Mouse (Mus musculus) midbrain, postnatal 0 days (tissue): Measurements from ENCODE around the gene Kcnj15. TPM values are rescaled to one million over a fixed set of nuclear protein-coding genes. Genes with fewer than 3 reads are reported as not detected.

ENCODE experiments used
- ATAC-seq: fragments of 200-750 bp; cut with Nextera tagmentation; 2 replicates; pipeline ENCODE4 v1.8.0; 2017; ENCODE audit warnings: moderate number of reproducible peaks, mild to moderate bottlenecking, moderate TSS enrichment, moderate library complexity; ENCODE audit not compliant: low FRiP score
- DNase-seq: peaks from one replicate; pipeline ENCODE4 v3.0.0-alpha.2; 2015; ENCODE audit warnings: low spot score
- H3K27ac ChIP-seq: fragments of 300-500 bp; sonication (generic); 2 replicates; pipeline ENCODE4 v1.5.1; 2014; ENCODE audit warnings: low read depth, mild to moderate bottlenecking, low read length, mixed read lengths
- H3K27me3 ChIP-seq: fragments of 300-500 bp; sonication (generic); 2 replicates; pipeline ENCODE4 v1.6.1; 2014; ENCODE audit warnings: low read length, control low read depth, mixed read lengths; ENCODE audit not compliant: insufficient read depth
- H3K36me3 ChIP-seq: fragments of 300-500 bp; sonication (generic); 2 replicates; pipeline ENCODE4 v1.6.1; 2014; ENCODE audit warnings: low read length, control low read depth, mixed read lengths; ENCODE audit not compliant: insufficient read depth
- H3K4me1 ChIP-seq: fragments of 300-500 bp; sonication (generic); 2 replicates; pipeline ENCODE4 v1.6.1; 2014; ENCODE audit warnings: mild to moderate bottlenecking, control low read depth, antibody characterized with exemption, low read length, mixed read lengths; ENCODE audit not compliant: insufficient read depth
- H3K4me2 ChIP-seq: fragments of 300-500 bp; sonication (generic); 2 replicates; pipeline ENCODE4 v1.6.1; 2014; ENCODE audit warnings: low read depth, mild to moderate bottlenecking, low read length, mixed read lengths; ENCODE audit not compliant: poor library complexity, severe bottlenecking
- H3K4me3 ChIP-seq: fragments of 300-500 bp; sonication (generic); 2 replicates; pipeline ENCODE4 v1.5.1; 2014; ENCODE audit warnings: low read depth, mild to moderate bottlenecking, low read length, moderate library complexity
- H3K9ac ChIP-seq: fragments of 300-500 bp; sonication (generic); replicated peaks from 2 replicates; pipeline ENCODE4 v1.6.1; 2014; ENCODE audit warnings: mild to moderate bottlenecking, low read length, moderate library complexity, mixed read lengths; ENCODE audit not compliant: poor library complexity, severe bottlenecking
- H3K9me3 ChIP-seq: fragments of 300-500 bp; sonication (generic); 2 replicates; pipeline ENCODE4 v1.6.1; 2016; ENCODE audit warnings: low read length, control low read depth
- CTCF ChIP-seq: IDR thresholded peaks from 2 replicates; pipeline ENCODE4 v1.5.1; 2016; ENCODE audit warnings: antibody characterized with exemption, mild to moderate bottlenecking
- WGBS: fragments of 180-500 bp; shearing (Covaris S2); extraction: QIAGEN DNeasy Blood & Tissue Kit; methylation state at CpG from one replicate; pipeline ENCODE4 v1.1.7; 2014; 5-methylcytosine and 5-hydroxymethylcytosine counted together
- polyA plus RNA-seq: library from polyadenylated mRNA; unstranded; fragments of >200 nt; fragmentation: Nextera tagmentation; extraction: Ambion mirVana; gene quantifications from 2 replicates; pipeline ENCODE4 v1.2.1, GENCODE M21; 2015
- total RNA-seq: library from RNA; depleted of rRNA; stranded (reverse); fragments of >200 nt; gene quantifications from 2 replicates; pipeline ENCODE4 v1.2.3, GENCODE M21; 2014

The Kcnj15 gene
- total and polyA plus RNA-seq, 2 experiments from 2014 or later: 0.06 TPM; not detected in 1

- no peaks in the 10 kb centered on the region for H3K36me3 ChIP-seq
- H3K4me3 ChIP-seq: no peak overlapping the region
- no peak for TF ChIP-seq CTCF
- WGBS: 17% methylated on average over 3 of the region's 3 CpGs
- H3K27me3 ChIP-seq: no peaks in the 10 kb centered on the region; the same call in 1 of the 2 replicates
- H3K9me3 ChIP-seq: no peaks in the 10 kb centered on the region
- no peak for ATAC-seq
- no peak overlapping the region for H3K4me2 ChIP-seq
- H3K4me1 ChIP-seq: no peaks in the 10 kb centered on the region
- no peak overlapping the region for H3K9ac ChIP-seq
- no peak for DNase-seq
- no peak overlapping the region for H3K27ac ChIP-seq
Measured at GRCm38 (mm10) chr16:95347202-95347601, 89.8 kb downstream of the Kcnj15 start.

GRCm38 (mm10) chr16:95348555-95348954, 91.2 kb downstream of the Kcnj15 start:
- no peak for TF ChIP-seq CTCF
- ATAC-seq (no peak), DNase-seq (no peak)
- Histone ChIP-seq H3K4me1 (no peaks in the 10 kb centered on the region), H3K9me3 (no peaks in the 10 kb centered on the region), H3K4me3 (no peak overlapping the region), H3K9ac (no peak overlapping the region), H3K27me3 (no peaks in the 10 kb centered on the region; the same call in 1 of the 2 replicates), H3K4me2 (no peak overlapping the region), H3K27ac (no peak overlapping the region), H3K36me3 (no peaks in the 10 kb centered on the region)
- 88% methylated on average over 9 of the region's 9 CpGs for WGBS

GRCm38 (mm10) chr16:95349344-95349743, 92.0 kb downstream of the Kcnj15 start:
- TF ChIP-seq CTCF: no peak
- 93% methylated on average over 6 of the region's 6 CpGs for WGBS
- no peaks in the 10 kb centered on the region for H3K4me1 ChIP-seq

GRCm38 (mm10) chr16:95349745-95350144, 92.4 kb downstream of the Kcnj15 start:
- no peak for ATAC-seq
- Histone ChIP-seq H3K9me3 (no peaks in the 10 kb centered on the region), H3K27me3 (no peaks in the 10 kb centered on the region; the same call in 1 of the 2 replicates), H3K36me3 (no peaks in the 10 kb centered on the region), H3K4me3 (no peak overlapping the region), H3K9ac (no peak overlapping the region), H3K4me1 (no peaks in the 10 kb centered on the region), H3K4me2 (no peak overlapping the region), H3K27ac (no peak overlapping the region)
- 78% methylated on average over 5 of the region's 5 CpGs for WGBS
- no peak for DNase-seq
- no peak for TF ChIP-seq CTCF

More at GRCm38 (mm10) chr16:95349344-95349743, 92.0 kb downstream of the Kcnj15 start:
- Histone ChIP-seq H3K27me3 (no peaks in the 10 kb centered on the region; the same call in 1 of the 2 replicates), H3K4me2 (no peak overlapping the region), H3K4me3 (no peak overlapping the region), H3K9me3 (no peaks in the 10 kb centered on the region), H3K27ac (no peak overlapping the region), H3K36me3 (no peaks in the 10 kb centered on the region), H3K9ac (no peak overlapping the region)
- DNase-seq (no peak), ATAC-seq (no peak)
